Comparison of ENCODE assay signal across 10 mouse cellular contexts in genomic region chr17:42975312-42975996, GRCm38 (mm10). TPM values are rescaled to one million over a fixed set of nuclear protein-coding genes. Genes with fewer than 3 reads are reported as not detected.
DNase-seq lines count a peak whose midpoint lies in the region; ATAC-seq lines count a peak whose summit lies in the region.
"Had no signal": no experiment of that assay in that cellular context is flagged by ENCODE, and none has a peak within 500 bp of the region (broad histone marks: within the 10 kb centered on the region; RNA-seq: fewer than 3 reads in every experiment).

No protein-coding gene starts in this region.

- no peaks in the 10 kb centered on the region for H3K4me1 ChIP-seq in heart, embryonic 10.5 days
- peaks cover 3% of the 10 kb centered on the region; the same call in 1 of the 2 replicates for H3K4me1 ChIP-seq in limb, embryonic 13.5 days
- peaks cover 5% of the 10 kb centered on the region; the same call in 1 of the 2 replicates for H3K4me1 ChIP-seq in stomach, embryonic 16.5 days (ENCODE audit: control insufficient read depth, insufficient read depth, low read length)

- peak; percentile 48; the same call in 1 of the 2 replicates for ATAC-seq in limb, embryonic 13.5 days (ENCODE audit: low FRiP score, low read depth)
- ATAC-seq in stomach, embryonic 16.5 days (ENCODE audit: insufficient read depth, low FRiP score): peak; percentile 62
- ATAC-seq: midbrain, embryonic 16.5 days had no signal

- no peaks in the 10 kb centered on the region for H3K36me3 ChIP-seq in heart, embryonic 10.5 days
- no peaks in the 10 kb centered on the region for H3K36me3 ChIP-seq in limb, embryonic 13.5 days
- no peaks in the 10 kb centered on the region for H3K36me3 ChIP-seq in stomach, embryonic 16.5 days (ENCODE audit: control insufficient read depth, insufficient read depth, low read length)

- WGBS in heart, embryonic 10.5 days: 62% methylated on average over 18 of the region's 18 CpGs
- 73% methylated on average over 18 of the region's 18 CpGs for WGBS in limb, embryonic 13.5 days
- 46% methylated on average over 18 of the region's 18 CpGs for WGBS in stomach, embryonic 16.5 days

- H3K9ac ChIP-seq in limb, embryonic 13.5 days: no peak overlapping the region
- 0 out of 2 replicates have a peak overlapping the region, but pooled peaks have one; percentile 18 for H3K9ac ChIP-seq in stomach, embryonic 16.5 days (ENCODE audit: low read length)

- no peak overlapping the region for H3K4me3 ChIP-seq in heart, embryonic 10.5 days
- no peak overlapping the region for H3K4me3 ChIP-seq in limb, embryonic 13.5 days
- no peak overlapping the region for H3K4me3 ChIP-seq in stomach, embryonic 16.5 days (replicated peaks; ENCODE audit: low read length)

- H3K4me2 ChIP-seq in limb, embryonic 13.5 days (replicated peaks): no peak overlapping the region
- no peak overlapping the region for H3K4me2 ChIP-seq in stomach, embryonic 16.5 days (ENCODE audit: low read depth, low read length)

- DNase-seq in heart, adult 18-20 months: peak; percentile 26 to 28
- DNase-seq in heart, embryonic 10.5 days (ENCODE audit: low spot score): no peak
- DNase-seq in right cerebral cortex, adult 18-20 months: peak; percentile 6
- no peak for DNase-seq in right cerebral cortex, postnatal 14 days
- DNase-seq in layer of hippocampus, adult 9-11 months: no peak
- no peak for DNase-seq in adrenal gland, adult 2 months
- DNase-seq: cerebellum, adult 9-11 months had no signal

- no peak overlapping the region for H3K27ac ChIP-seq in heart, embryonic 10.5 days
- no peak overlapping the region for H3K27ac ChIP-seq in limb, embryonic 13.5 days
- no peak overlapping the region; the same call in 1 of the 2 replicates for H3K27ac ChIP-seq in stomach, embryonic 16.5 days (ENCODE audit: low read length)

- H3K9me3 ChIP-seq in heart, embryonic 10.5 days: no peaks in the 10 kb centered on the region
- no peaks in the 10 kb centered on the region for H3K9me3 ChIP-seq in limb, embryonic 13.5 days
- no peaks in the 10 kb centered on the region for H3K9me3 ChIP-seq in stomach, embryonic 16.5 days (replicated peaks; ENCODE audit: control insufficient read depth, low read length)

- H3K27me3 ChIP-seq in heart, embryonic 10.5 days (ENCODE audit: insufficient read depth, poor library complexity, severe bottlenecking): no peaks in the 10 kb centered on the region
- no peaks in the 10 kb centered on the region for H3K27me3 ChIP-seq in limb, embryonic 13.5 days
- H3K27me3 ChIP-seq in stomach, embryonic 16.5 days (ENCODE audit: control insufficient read depth, insufficient read depth, low read length): no peaks in the 10 kb centered on the region

RNA-seq across cellular contexts. Expression of gene Tnfrsf21, which starts 40.9 kb away (rescaled TPM):
- 10 to 100 TPM; 13.6 to 14.9 TPM for total RNA-seq in heart, adult 18-20 months (2021)
- 12.7 and 15.0 TPM in 2 replicates for polyA plus RNA-seq in heart, embryonic 10.5 days (2016; fragmentation: Nextera tagmentation; extraction: Ambion mirVana)
- 22.5 and 23.6 TPM in 2 replicates for polyA plus RNA-seq in limb, embryonic 13.5 days (2015; fragmentation: Nextera tagmentation; extraction: Ambion mirVana)
- 33.9 and 38.8 TPM in 2 replicates for polyA plus RNA-seq in stomach, embryonic 16.5 days (2015; fragmentation: Nextera tagmentation; extraction: Ambion mirVana)
- 1 to 10 TPM; 2.3 to 3.2 TPM for total RNA-seq in adrenal gland, adult 2 months (2021)
- polyA plus RNA-seq in adrenal gland, adult 2 months (2012; rRNA removed): 6.6 and 7.8 TPM in 2 replicates

Comparison
In these comparisons a context has a peak if more than half of its experiments do, and no peak if none do; other contexts are left out.
1. DNase-seq: peak in heart, adult 18-20 months (2 of 2) and right cerebral cortex, adult 18-20 months (single experiment); none in heart, embryonic 10.5 days (single experiment), right cerebral cortex, postnatal 14 days (single experiment), layer of hippocampus, adult 9-11 months (single experiment) and adrenal gland, adult 2 months (single experiment).